Mouse (Mus musculus): ENCODE results near the gene Nhsl1.

Nhsl1 gene

GRCm38 (mm10) chr10:18403992-18404391, 85.2 kb downstream of the Nhsl1 start:
- no peak for DNase-seq (ENCODE audit: low spot score)

- DNase-seq (ENCODE audit: low spot score): no peak
Measured at GRCm38 (mm10) chr10:18404679-18405078, 85.9 kb downstream of the Nhsl1 start.

GRCm38 (mm10) chr10:18407062-18407830, 88.5 kb downstream of the Nhsl1 start:
- DNase-seq (ENCODE audit: low spot score): peak; percentile 58

GRCm38 (mm10) chr10:18408128-18408527, 89.3 kb downstream of the Nhsl1 start:
- DNase-seq (ENCODE audit: low spot score): no peak

GRCm38 (mm10) chr10:18408635-18409034, 89.8 kb downstream of the Nhsl1 start:
- no peak for DNase-seq (ENCODE audit: low spot score)

GRCm38 (mm10) chr10:18409068-18409467, 90.3 kb downstream of the Nhsl1 start:
- DNase-seq (ENCODE audit: low spot score): no peak

GRCm38 (mm10) chr10:18411266-18411665, 92.5 kb downstream of the Nhsl1 start:
- DNase-seq (ENCODE audit: low spot score): no peak

GRCm38 (mm10) chr10:18415946-18416345, 97.2 kb downstream of the Nhsl1 start:
- DNase-seq (ENCODE audit: low spot score): no peak

GRCm38 (mm10) chr10:18418160-18418559, 99.4 kb downstream of the Nhsl1 start:
- no peak for DNase-seq (ENCODE audit: low spot score)

- no peak for DNase-seq (ENCODE audit: low spot score)
Measured at GRCm38 (mm10) chr10:18419508-18419907, 100.7 kb downstream of the Nhsl1 start.

- no peak for DNase-seq (ENCODE audit: low spot score)
Measured at GRCm38 (mm10) chr10:18420259-18421000, 101.6 kb downstream of the Nhsl1 start.

GRCm38 (mm10) chr10:18422968-18423367, 104.2 kb downstream of the Nhsl1 start:
- DNase-seq (ENCODE audit: low spot score): no peak

GRCm38 (mm10) chr10:18423557-18423956, 104.8 kb downstream of the Nhsl1 start:
- DNase-seq (ENCODE audit: low spot score): no peak

- DNase-seq (ENCODE audit: low spot score): no peak
Measured at GRCm38 (mm10) chr10:18427866-18428265, 109.1 kb downstream of the Nhsl1 start.

- DNase-seq (ENCODE audit: low spot score): no peak
Measured at GRCm38 (mm10) chr10:18429533-18429932, 110.7 kb downstream of the Nhsl1 start.

- DNase-seq (ENCODE audit: low spot score): no peak
Measured at GRCm38 (mm10) chr10:18430141-18430540, 111.4 kb downstream of the Nhsl1 start.

GRCm38 (mm10) chr10:18430973-18431372, 112.2 kb downstream of the Nhsl1 start:
- DNase-seq (ENCODE audit: low spot score): no peak

GRCm38 (mm10) chr10:18431546-18431945, 112.8 kb downstream of the Nhsl1 start:
- no peak for DNase-seq (ENCODE audit: low spot score)

GRCm38 (mm10) chr10:18435454-18435853, 116.7 kb downstream of the Nhsl1 start:
- DNase-seq (ENCODE audit: low spot score): no peak

- no peak for DNase-seq (ENCODE audit: low spot score)
Measured at GRCm38 (mm10) chr10:18435938-18436337, 117.2 kb downstream of the Nhsl1 start.

- no peak for DNase-seq (ENCODE audit: low spot score)
Measured at GRCm38 (mm10) chr10:18437584-18437983, 118.8 kb downstream of the Nhsl1 start.

GRCm38 (mm10) chr10:18445603-18446358, 127.0 kb downstream of the Nhsl1 start:
- no peak for DNase-seq (ENCODE audit: low spot score)

All from c-Kit-positive CD71-positive TER-119-positive erythroid progenitor cells, embryonic 14.5 days (primary cell).